Mouse (Mus musculus): ENCODE measurements around the gene Casc1.

Gene Casc1

DNA sequence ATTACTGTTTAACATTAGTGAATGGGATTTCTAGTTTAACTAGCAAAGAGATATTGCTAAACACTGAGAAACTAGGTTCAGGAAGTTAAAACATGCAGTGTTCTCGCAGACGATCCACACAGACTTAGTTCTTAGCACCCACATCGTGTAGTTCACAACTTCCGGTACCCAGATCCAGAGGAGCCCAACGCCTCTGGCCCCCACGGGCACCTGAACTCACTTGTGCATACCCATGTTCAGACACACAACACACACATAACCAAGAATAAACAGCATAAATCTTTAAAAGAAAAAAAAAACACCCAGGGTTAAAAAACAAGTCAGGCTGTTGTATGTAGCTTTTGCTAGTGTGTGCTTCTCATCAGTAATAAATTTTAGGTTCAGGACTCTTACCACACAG, 6.4 kb downstream of the Casc1 start:
- no peak for DNase-seq (ENCODE audit: low read depth, low spot score)

DNA sequence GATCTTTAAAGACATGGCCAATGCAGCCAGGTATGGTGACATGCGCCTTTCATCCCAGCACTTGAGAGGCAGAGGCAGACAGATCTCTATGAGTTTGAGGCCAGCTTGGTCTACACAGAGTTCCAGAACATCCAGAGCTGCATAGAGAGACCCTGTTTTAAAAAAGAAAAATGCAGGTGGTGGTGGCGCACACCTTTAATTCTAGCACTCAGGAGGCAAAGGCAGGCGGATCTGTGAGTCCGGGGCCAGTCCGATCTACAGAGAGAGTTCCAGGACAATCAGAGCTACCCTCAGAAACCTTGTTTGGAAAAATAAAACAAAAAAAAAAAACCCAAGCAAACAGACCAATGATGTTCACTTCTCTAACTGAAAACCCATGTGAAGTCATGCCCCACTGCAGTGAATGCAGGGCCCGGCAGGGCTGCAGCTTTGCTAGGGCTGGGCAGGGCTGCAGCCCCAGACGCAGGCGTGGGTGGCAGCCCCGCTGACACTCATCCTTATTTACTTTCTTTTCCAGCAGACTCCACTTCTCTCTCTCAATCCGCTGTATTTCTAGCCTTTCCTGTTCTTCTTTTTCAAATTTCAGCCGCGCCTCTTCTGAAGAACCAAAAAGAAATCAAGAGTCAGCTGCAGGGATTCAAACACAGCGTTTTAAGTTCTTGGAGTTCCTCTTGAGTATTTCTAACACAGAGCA, 8.2 kb downstream of the Casc1 start:
- no peak for DNase-seq (ENCODE audit: low read depth, low spot score)

DNA sequence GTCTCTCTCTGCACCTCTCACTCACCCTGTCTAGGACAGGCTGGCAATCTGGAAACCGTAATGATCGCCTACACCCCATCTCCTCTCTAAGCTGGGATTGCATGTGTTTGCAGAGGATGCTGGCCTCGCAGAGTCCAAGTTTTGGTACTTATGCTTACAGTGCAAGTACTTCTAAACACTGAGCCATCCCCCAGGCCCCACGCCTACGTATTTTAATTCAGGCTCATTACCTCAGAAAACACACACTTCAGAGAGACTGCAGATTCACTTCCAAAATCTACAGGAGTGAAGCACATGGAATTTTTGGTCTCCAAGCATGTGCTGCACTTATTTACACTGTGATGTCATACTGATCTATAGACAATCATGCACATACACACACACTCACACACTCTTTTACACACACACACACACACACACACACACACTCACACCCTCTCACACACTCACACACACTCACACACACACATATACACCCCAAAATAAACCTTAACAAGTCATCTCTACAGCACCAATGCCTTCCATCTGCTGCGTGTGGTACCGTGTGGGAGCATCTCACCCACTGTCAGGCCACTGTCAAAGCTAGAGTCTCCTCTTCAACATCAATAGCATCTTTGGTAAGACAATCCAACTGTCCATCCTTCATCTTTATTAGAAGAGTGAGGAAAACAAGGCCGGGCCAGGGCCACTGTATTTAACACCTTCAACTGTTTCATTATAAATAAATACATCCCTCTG, 12.7 kb downstream of the Casc1 start:
- DNase-seq (ENCODE audit: low read depth, low spot score): no peak

DNA sequence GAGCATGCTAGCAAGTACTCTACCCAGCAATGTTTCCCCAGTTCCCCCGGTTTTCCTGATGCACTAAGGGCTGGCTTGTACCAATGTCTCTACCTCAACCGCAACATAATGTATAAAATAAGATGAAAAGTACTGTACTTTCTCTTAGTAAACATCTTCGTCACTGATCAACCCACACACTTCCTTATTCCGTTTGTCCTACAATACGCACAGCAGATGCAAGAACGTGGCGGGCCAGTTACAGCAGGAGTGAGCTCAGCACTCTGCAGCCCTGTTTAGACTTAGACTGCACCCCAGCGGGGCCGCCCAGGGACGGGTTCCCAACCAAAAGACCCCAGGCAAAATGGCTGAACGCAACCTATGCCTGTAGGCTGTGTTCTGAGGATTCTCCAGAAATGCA, 17.4 kb downstream of the Casc1 start:
- DNase-seq (ENCODE audit: low read depth, low spot score): no peak

DNA sequence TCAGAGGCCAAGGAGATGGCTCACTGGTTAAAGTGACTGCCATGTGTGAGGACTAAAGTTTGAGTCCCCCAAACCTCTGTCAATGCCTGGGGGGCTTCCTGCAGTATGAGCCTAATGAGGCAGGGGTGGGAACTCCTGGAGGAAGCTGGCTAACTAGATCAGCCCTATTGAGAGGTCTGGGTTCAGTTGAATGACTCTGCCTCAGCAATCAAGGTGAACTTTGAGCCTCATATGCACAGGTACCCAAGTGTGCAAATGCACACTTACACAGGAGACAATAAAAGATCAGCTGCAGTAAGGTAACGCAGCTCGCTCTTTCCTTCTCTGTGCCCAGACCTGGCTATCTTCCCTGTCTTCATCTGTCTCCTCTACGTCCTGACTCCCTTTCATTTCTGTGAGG, 17.8 kb downstream of the Casc1 start:
- no peak for DNase-seq (ENCODE audit: low read depth, low spot score)

DNA sequence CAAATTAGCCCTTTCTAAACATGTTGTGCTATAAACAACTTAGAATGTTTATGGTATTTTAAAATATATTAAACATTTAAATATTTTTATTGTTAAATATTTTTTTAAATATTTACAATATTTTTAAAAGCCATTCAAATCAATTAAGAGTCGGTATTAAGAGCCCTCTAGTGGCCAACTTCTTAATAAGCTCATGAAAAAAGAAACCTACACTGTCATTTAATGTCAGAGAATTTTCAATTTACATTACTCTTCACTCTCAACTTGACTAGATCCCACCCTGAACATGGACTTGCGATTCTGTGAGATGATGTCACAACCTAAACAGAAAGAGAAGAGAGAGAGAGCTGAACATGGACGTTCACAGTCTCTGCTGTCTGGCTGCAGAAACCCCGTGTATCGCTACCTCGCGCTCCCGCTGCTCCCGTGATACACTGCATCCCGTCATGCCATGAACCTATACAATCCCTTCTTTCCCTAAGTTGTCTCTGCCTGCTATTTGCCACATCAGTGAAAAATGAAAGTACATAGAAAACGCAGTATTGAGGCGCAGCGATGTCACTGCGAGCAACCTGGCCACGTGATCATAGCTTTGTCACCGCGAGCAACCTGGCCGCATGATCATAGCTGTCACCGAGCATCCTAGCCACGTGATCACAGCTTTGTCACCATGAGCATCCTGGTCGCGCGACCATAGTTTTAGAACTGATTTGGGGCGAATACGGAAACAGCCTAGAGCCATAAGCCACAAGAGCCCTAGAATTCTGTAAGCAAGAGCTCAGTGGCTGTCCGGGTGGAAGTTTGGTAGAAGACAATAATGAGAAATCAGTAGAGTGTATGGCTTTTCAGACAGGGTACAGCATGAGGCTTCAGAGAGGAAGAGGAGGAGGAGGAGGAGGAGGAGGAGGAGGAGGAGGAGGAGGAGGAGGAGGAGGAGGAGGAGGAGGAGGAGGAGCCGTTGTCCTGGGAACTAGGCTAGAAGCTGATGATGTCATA, 23.4 kb downstream of the Casc1 start:
- peak; percentile 69 for DNase-seq (ENCODE audit: low read depth, low spot score)

- no peak for DNase-seq (ENCODE audit: low read depth, low spot score)
These were observed 24.7 kb downstream of the Casc1 start for GRCm38 (mm10) chr6:145186096-145186495.

- no peak for DNase-seq (ENCODE audit: low read depth, low spot score)
These were observed 28.8 kb downstream of the Casc1 start for GRCm38 (mm10) chr6:145182044-145182443.

GRCm38 (mm10) chr6:145179665-145180064, 31.1 kb downstream of the Casc1 start:
- DNase-seq (ENCODE audit: low read depth, low spot score): peak; percentile 77

DNA sequence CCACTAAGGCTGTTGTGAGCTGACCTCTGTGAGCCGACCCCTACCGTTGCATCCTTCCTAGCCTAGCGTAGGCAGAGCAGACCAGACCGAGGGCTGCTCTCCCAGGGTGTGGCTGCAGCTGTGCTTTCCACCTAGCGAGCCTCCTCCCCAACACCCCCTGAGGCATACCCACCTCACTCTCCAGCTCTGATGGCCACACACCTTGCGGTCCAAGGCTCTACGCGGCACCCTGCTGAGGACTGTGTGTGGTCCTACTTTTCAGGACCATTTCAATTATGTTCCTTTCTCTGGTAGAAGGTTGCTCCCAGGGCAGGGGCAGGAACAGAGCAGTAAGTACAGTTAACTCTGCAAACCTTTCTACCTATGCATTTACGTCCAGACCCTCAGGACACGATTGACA, 34.3 kb downstream of the Casc1 start:
- no peak for DNase-seq (ENCODE audit: low read depth, low spot score)

DNA sequence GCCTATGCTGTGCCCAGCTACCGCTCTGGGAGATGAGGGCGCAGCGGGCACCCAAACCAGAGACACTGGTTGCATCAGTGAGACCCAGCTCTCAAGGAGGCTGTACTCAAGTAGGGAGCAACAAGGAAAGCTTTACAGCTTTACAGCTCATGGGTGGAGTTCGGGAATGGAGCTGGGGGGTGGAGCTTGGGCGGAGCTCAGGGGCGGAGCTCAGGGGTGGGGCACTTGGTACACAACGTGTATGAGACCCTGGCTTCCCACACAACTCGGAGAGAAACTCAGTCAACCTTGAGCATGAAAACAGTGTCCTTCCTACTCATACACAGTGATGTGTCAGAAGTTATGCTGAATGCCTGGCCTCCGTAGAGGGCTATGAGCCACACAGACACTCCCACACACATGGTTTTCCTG, 35.2 kb downstream of the Casc1 start:
- no peak for DNase-seq (ENCODE audit: low read depth, low spot score)

- peak; percentile 37 for DNase-seq (ENCODE audit: low read depth, low spot score)
These were observed 37.0 kb downstream of the Casc1 start for GRCm38 (mm10) chr6:145173781-145174191.

DNA sequence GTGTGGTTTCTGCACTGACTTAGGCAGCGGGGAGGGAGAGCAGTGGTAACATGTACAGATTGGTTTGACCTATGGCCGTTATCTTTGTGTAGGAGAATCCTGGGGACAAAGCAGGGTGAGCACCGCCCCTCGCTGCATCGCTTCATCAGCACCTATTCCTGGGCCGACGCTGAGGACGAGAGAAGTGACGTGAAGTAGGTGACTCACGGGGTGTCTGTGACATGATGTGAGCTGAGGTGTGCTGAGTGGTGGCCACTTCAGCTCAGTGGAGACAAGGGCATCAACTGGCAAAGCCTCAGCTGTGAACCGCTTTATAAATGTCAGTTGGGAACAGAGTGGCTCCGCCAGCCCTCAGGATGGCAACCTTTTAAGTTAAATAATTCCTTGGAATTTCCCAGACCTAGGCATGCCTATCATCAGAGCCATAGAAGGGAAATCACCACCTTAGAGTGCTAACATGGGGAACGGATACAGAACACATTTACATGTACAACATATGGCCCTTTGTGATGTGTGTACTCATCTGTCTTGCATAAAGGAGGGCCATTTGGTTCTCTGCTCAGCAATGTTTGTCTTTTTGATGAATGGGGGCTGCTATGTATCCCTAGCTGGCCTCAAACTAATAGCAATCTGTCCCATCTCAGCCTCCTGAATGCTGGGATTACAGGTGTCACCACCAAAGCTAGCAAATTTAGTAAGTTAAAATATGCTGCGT, 38.8 kb downstream of the Casc1 start:
- no peak for DNase-seq (ENCODE audit: low read depth, low spot score)

- DNase-seq (ENCODE audit: low read depth, low spot score): no peak
These were observed 50.2 kb downstream of the Casc1 start for GRCm38 (mm10) chr6:145160581-145160980.

DNA sequence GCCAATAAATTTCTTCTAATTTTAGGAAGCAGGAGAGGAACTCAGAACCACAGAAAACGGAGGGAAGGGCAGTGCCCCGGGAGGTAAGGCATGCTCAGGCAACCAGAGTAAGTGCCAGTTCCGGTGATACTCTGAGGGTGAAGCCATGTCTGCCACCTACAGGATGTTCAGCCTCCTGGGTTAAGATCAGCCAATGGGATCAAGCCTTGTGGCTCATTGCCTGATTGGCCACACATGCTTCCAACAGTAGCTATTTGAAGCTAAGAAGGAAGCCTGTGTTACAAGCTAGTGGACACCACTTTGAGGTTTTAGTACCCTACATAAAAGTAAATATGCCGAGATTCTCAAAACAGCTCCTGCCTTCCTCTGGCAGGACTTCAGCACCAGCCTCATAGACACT, 52.2 kb downstream of the Casc1 start:
- peak; percentile 20 for DNase-seq (ENCODE audit: low read depth, low spot score)

DNA sequence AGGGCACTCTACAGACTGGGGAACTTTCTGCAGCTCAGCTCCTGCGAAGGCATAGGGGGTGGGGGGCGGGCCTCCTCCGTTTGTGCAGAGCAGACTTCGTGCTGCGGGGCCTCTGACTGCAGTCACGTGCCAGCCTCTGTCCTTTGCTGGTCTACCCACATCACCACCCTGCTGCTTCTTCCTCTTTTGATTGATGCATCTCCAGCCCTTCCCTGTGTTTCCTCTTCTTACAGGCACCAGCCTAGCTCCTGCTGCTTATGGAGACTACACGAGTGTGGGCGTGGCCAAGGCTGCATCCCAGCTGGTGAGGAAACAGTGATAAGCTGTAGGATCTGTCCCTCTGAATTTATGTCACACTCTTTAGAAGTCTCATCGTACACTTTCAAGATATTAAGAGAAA, 61.8 kb downstream of the Casc1 start:
- DNase-seq (ENCODE audit: low read depth, low spot score): no peak

GRCm38 (mm10) chr6:145147716-145148115, 63.1 kb downstream of the Casc1 start:
- DNase-seq (ENCODE audit: low read depth, low spot score): no peak

GRCm38 (mm10) chr6:145145173-145145572, 65.6 kb downstream of the Casc1 start:
- no peak for DNase-seq (ENCODE audit: low read depth, low spot score)

DNA sequence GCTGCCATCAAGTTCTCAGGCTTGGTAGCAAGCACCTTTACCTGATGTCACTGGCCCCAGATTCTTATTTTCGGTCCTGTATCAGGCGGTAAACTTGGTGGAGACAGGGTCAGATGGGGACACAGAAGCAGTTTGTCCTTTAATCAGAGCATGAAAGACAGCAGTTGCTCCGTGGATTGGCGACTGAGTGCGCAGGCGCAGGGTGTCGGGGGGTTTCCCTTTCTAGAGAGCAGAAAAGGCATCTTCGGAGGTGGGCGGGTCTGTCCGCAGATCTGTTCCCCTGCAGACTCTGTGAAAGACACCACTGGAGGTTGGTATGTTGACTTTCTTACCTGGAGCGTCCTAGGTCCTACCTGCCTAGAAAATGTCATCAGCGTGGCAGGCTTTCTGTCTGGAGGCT, 69.0 kb downstream of the Casc1 start:
- no peak for DNase-seq (ENCODE audit: low read depth, low spot score)

- no peak for DNase-seq (ENCODE audit: low read depth, low spot score)
These were observed 70.1 kb downstream of the Casc1 start for GRCm38 (mm10) chr6:145140706-145141105.

DNA sequence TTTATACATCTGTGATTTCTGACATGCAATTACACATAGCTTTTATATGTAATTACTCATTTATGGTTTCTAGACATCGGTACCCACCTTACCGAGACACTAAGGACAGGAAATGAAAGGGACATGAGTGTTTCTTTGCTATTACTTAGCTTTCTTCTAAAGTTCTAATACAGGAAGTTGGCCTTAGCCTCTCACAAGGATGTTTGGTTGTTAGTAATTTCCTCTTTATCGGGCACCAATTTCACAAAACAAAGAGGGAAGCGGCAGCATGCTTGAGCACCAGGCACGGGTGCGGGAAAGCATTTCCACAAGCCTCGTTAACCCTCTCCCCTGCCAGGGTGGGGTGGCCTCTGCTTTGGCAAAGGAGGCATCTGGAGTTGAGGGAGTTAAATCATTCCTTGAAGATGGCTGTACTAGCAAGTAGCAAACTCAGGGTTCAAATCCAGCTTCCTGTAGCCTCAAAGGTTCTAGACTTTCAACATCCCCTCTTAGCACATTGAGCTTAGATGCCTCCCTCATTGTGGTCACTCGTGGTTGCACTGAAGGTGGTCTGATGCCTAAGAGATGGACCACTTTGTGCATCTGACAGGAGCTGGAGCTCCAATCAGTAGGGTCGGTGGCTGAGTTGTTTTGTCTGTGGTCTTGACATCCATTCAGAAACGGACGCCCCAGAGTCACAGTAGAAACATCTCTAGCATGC, 70.9 kb downstream of the Casc1 start:
- no peak for DNase-seq (ENCODE audit: low read depth, low spot score)
